20 mouse cellular contexts compared by ENCODE assay signal in genomic region chr3:129588753-129589152, GRCm38 (mm10). TPM values are rescaled to one million over a fixed set of nuclear protein-coding genes. Genes with fewer than 3 reads are reported as not detected.
DNase-seq lines count a peak whose midpoint lies in the region; ATAC-seq lines count a peak whose summit lies in the region.
"Had no signal": no experiment of that assay in that cellular context is flagged by ENCODE, and none has a peak within 500 bp of the region (broad histone marks: within the 10 kb centered on the region; RNA-seq: fewer than 3 reads in every experiment).

No protein-coding gene starts in this region.

- H3K4me3 ChIP-seq in intestine, embryonic 16.5 days (ENCODE audit: low read length), result no peak overlapping the region
- H3K4me3 ChIP-seq: heart, embryonic 10.5 days; layer of hippocampus, adult 2 months; limb, embryonic 13.5 days; liver, embryonic 15.5 days had no signal

- H3K27me3 ChIP-seq in intestine, embryonic 16.5 days (replicated peaks; ENCODE audit: control insufficient read depth, insufficient read depth, low read length), result no peaks in the 10 kb centered on the region
- H3K27me3 ChIP-seq: limb, embryonic 13.5 days; liver, embryonic 15.5 days had no signal

- H3K4me2 ChIP-seq in intestine, embryonic 16.5 days (ENCODE audit: low read depth, low read length), result no peak overlapping the region
- H3K4me2 ChIP-seq: limb, embryonic 13.5 days; liver, embryonic 15.5 days had no signal

- peak; percentile 45 for ATAC-seq in frontal cortex, adult (ENCODE audit: low TSS enrichment)
- peak; percentile 20 for ATAC-seq in activated CD4-positive, CD25-positive, alpha-beta regulatory T cell, adult 4 months
- ATAC-seq in intestine, embryonic 16.5 days, result 0 out of 2 replicates have a peak, but pooled peaks have one; percentile 30
- ATAC-seq: forebrain, embryonic 16.5 days; hindbrain, embryonic 16.5 days had no signal

- no peak for DNase-seq in frontal cortex, postnatal 36 days (ENCODE audit: low spot score in 2 of 2)
- peak; percentile 79 for DNase-seq in 3T3-L1 (ENCODE audit: low read depth, low spot score)
- no peak for DNase-seq in cerebellum, adult 9-11 months
- no peak for DNase-seq in cerebellum, adult 8-10 months
- no peak for DNase-seq in ovary, postnatal 14 days (ENCODE audit: low spot score)
- DNase-seq: B cell, adult 2 months; cerebellum, adult 9-10 months; gastrocnemius, postnatal 14 days; lung, postnatal 10 days; thymus, adult 18-20 months had no signal

- H3K27ac ChIP-seq in intestine, embryonic 16.5 days (ENCODE audit: low read length), result no peak overlapping the region
- H3K27ac ChIP-seq: heart, embryonic 10.5 days; layer of hippocampus, adult 2 months; limb, embryonic 13.5 days; liver, embryonic 15.5 days had no signal

- H3K9ac ChIP-seq in intestine, embryonic 16.5 days (ENCODE audit: low read depth, low read length), result no peak overlapping the region
- H3K9ac ChIP-seq: limb, embryonic 13.5 days; liver, embryonic 15.5 days had no signal

- H3K4me1 ChIP-seq in intestine, embryonic 16.5 days (ENCODE audit: control insufficient read depth, insufficient read depth, low read length), result 0 out of 2 replicates have a peak, but pooled peaks cover 4% of the 10 kb centered on the region

- WGBS in intestine, embryonic 16.5 days, result 72% methylated on average over 3 of the region's 3 CpGs

- H3K36me3 ChIP-seq in intestine, embryonic 16.5 days (ENCODE audit: control insufficient read depth, insufficient read depth, low read length), result no peaks in the 10 kb centered on the region
- H3K36me3 ChIP-seq: heart, embryonic 10.5 days; limb, embryonic 13.5 days; liver, embryonic 15.5 days had no signal

- no peaks in the 10 kb centered on the region for H3K9me3 ChIP-seq in intestine, embryonic 16.5 days (ENCODE audit: control insufficient read depth, low read length)
- H3K9me3 ChIP-seq: G1E; heart, embryonic 10.5 days; limb, embryonic 13.5 days; liver, embryonic 15.5 days had no signal

RNA-seq across cellular contexts. Expression of gene Elovl6, which starts 56.6 kb away (rescaled TPM):
- 10 to 100 TPM; 11.0 to 11.3 TPM for polyA plus RNA-seq in activated CD4-positive, CD25-positive, alpha-beta regulatory T cell, adult 4 months (2017; shearing (Covaris generic))
- 51.4 and 51.7 TPM in 2 replicates for polyA plus RNA-seq in intestine, embryonic 16.5 days (2015; fragmentation: Nextera tagmentation; extraction: Ambion mirVana)
